Mouse (Mus musculus) layer of hippocampus, postnatal 36 days (tissue): ENCODE data around the gene Ccdc83. TPM values are rescaled to one million over a fixed set of nuclear protein-coding genes. Genes with fewer than 3 reads are reported as not detected.
A peak's percentile ranks its signal among the peaks of the same experiment; 100 is the strongest.
"Not testable (repeated sequence)": the region's sequence is repeated elsewhere in the genome, so short reads cannot be mapped to it uniquely, and the experiment has no call there.

Source experiments
- DNase-seq, 2 experiments: peaks; one replicate each; pipeline ENCODE4 v3.0.0; 2022
- total RNA-seq, 2 experiments: library from RNA; stranded (reverse); gene quantifications; 2 replicates each; pipeline ENCODE4 v1.2.3; 2021

Ccdc83 gene
- total RNA-seq, 2 experiments from 2014 or later: not detected

DNA sequence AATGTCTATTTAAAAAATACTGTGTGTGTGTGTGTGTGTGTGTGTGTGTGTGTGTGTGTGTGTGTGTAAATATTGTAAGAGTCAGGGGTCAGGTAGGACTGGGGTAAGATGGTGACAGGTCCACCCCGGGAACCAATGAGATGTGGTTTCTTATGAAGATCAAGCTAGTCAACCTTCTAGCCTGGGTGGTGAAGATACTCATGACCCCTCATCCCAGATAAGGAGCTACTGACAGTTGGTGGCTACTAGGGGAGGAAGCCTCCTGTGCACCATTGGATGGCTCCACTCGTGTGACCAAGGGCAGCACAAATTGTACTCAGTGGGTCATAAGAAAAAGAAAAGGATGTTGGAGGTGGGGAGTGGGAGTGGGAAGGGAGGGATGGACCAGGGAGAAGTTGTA lies 5.7 kb downstream of the Ccdc83 start:
- DNase-seq: no peak

DNA sequence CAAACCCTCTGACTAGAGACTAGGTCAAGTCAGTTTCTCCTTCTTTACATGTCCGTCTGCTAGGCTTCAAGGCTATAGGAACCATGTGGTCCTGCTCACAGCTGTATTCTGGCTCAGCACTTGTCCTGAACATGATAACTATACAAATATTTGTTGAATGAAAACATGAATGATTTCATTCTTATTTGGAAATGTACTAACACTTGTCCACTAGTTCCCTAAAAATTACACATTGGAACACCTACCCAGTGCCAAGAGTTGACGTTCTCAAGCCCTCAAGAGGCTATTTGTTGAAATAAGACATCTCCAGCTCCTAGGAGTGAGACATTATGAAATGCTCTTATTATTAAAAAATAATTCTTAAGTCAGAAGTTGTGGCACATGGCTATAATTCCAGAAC lies 6.9 kb downstream of the Ccdc83 start:
- DNase-seq: no peak

DNA sequence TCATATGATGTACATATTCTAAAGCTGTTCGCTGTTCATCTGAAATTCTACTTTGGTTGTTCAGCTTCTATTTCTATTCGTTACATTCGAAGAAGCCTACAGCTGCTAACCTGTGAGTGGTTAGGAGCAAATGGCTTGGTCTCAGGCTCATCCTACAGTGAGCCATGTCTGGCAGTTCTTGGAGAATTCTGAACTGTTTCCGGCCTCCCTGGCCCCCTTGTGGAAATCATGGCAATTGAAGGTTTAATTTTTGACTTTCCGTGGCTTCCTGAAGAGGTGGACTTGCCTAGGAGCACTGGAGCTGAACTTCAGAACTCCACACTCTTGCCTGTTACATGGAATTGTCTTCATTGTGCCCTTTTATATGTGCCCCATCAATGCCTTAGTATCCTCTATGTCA lies 12.6 kb downstream of the Ccdc83 start:
- DNase-seq: no peak

DNA sequence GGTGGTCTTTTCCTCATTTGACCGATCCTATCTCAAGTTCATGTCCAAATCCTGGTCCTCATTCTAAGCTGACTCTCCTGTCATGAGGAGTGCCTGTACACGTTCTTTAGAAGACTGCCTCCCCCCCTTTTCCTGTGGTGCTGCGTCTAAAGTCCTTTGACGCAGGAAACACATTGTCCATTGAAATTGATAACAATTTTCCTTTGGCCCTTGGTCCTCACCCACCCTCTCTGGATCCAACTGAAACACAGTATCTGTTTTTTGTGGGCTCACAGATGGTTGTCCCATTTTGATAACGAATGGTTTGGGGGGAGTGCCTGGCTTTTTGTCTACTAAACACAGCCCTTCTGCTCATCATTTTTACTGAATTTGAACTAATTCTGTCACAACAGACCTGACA lies 21.9 kb downstream of the Ccdc83 start:
- DNase-seq: no peak

DNA sequence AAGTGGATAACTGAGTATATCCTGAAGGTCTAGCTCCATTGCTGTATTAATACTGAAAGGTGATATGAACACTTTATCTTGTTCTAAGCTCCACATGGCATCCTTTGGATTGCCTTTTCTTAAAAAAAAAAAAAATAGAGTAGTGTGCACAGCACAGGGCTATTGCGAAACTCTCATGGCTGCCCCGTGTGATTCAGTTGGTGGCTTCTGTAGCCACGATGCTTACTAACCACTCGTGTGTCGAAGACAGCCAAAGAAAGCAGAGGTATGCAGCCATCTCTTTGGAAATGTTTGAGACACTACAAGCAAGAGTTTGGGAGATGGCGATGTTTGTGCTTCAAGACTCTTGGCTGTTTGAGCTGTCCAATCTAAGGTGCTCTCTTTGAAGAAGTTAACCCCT lies 22.4 kb downstream of the Ccdc83 start:
- no peak for DNase-seq

DNA sequence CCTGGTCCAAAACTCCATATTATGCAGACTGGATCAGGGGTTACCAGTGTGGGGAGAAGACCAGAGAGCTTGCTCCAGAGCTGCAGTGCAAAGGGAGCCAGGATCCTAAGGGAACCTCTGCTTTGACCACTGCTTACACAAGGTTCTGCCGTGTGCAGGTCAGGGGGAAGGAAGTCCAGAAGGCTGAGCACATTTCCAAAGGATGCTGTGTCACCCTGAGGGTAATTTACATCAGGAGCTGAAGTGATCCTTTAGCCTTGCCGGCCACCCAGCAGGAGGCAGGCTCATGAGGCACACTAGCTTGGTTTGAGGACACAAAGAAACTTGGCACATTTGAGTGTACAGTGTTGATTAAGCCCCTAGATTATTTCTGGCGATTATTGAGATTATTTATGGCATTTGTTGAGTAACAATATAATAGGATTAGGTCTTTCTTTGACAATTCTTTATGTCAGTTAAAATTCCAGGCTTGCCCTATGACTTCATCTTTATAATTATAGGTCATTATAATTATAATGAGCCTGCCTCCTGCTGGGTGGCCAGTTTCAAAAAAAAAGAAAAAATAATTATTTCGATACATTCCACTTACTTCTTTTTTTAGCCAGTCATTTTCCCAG lies 29.2 kb downstream of the Ccdc83 start:
- DNase-seq: no peak

DNA sequence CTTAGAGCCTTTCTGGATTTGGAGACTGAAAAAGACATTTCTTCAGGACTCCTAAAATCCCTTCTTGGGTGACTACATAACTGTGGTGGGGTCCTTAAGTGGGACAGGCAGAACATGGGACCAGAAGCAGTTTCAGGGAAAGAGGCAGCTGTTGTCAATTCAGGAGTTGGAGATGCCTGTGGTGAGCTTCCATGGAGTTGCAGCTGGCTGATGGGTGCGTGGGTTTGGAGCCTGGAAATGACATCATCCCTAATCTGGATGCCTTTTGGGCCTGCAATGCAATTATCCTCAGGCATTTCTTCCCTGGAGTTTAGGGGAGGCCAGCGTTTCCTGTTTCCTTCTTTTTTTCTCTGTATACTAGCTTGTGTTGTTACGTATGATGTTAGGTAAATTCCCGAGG lies 31.7 kb downstream of the Ccdc83 start:
- DNase-seq: no peak

DNA sequence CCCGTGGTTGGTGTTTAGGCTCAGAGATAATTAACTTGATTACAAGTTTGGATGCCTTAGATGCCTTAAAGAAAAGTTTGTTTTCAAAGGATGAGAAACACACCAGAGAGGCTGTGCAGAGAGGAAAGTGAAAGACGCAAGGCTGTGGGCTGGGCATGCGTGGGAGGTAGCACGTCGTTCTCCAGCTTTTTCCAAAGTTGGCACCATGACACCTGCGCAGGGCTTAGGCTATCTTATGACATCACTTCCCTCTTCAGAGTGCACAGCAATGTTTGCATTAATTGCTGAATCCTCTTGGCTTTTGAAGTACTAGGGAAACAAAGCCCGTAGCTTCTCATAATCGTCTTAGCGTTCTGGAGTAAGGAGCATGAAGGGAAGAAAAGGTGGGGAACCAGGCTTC lies 34.1 kb downstream of the Ccdc83 start:
- DNase-seq: no peak

DNA sequence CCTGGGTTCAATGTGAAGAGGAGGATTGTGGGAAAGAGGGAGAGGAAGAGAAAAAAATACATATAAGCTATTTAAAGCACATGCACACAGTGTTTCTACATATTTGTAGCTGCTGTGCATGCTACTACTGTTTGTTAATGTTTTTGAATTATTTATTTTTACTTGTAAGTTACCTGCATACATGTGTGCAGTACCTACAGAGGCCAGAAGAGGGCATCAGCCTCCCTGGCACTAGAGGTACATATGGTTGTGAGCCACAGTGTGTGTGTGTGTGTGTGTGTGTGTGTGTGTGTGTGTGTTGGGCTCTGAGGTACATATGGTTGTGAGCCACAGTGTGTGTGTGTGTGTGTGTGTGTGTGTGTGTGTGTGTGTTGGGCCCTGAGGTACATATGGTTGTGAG lies 36.7 kb downstream of the Ccdc83 start:
- DNase-seq: not testable (repeated sequence)

DNA sequence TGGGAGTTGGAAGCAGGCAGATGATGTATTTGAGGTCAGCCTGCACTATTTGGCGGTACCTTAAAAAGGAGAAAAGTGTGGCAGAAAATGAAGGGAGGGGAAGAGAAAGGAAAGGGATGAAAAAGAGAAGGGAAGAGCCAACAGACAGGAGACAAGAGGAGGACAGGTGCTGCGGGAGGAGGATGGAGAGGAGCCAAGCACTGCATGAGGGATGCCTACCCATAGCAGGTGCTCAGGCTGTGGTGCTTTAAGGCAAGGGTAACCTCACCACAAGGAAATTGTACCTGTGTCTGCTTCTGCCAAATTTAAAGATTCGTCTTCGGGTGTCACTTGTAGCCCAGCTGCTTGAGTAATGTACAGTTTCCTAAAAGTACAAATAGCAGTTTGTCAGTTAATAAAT lies 37.5 kb downstream of the Ccdc83 start:
- DNase-seq: no peak

DNA sequence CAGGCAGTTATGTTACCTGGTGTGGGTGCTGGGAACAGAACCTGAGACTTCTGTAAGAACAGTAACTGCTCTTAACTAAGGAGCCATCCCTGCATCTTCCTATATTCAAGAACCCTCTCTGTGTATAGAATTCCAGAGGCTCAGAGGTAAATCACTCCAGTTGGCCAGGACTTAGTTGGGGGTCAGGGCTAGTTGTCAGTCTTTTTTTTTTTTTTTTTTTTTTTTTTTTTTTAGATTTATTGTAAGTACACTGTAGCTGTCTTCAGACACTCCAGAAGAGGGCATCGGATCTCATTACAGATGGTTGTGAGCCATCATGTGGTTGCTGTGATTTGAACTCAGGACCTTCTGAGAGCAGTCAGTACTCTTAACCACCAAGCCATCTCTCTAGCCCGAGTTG lies 44.1 kb downstream of the Ccdc83 start:
- no peak for DNase-seq

DNA sequence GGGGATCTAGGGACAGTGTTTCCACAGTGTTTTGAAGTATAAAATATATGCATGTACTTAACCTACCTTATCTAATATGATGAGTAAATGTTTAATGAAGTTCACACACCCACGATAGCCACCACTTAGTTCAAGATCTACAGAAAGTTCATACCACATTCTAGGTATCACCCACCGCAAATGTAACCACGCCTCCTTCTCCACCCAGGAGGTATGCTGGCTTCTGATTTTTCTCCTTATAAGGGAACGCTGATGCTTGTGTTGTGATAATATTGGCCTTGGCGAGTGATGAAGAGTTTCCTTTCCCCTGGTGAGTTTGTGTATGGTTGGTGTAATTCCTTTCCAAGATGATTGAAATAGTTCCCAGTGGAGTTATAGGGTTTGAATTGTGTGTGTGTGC lies 47.5 kb downstream of the Ccdc83 start:
- DNase-seq: no peak

DNA sequence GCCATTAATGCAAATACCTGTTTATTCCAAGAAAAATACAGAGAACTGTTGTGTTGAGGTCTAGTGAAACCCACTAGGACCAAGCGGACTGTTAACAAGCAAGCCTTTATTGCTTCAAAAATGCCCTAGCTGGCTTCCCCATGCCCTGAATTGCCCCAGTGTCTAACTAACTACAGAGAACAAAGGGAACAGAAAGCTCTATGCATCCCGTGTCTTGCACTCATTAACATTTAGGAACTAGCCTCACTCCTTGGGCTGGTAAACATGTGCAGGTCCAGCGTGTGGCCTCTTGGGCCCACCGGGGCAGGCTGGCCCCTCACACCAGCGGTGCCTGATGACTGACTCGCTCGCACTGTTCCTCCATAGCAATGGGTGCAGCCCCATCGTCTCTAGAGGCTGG lies 49.1 kb downstream of the Ccdc83 start:
- peak; percentile 5 to 27 for DNase-seq

DNA sequence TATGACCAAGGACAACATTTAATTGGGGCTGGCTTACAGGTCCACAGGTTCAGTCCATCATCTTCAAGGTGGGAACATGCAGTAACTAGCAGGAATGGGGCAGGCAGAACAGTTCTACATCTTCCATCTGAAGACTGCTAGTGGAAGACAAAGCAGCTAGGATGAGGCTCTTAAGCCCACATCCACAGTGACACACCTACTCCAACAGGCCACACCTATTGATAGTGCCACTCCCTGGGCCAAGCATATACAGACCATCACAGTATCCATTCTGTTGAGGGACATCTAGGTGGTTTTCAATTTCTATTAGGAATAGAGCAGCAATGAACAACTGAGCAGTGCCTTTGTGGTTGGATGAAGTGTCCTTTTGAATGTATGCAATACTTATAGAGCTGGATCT lies 54.6 kb downstream of the Ccdc83 start:
- DNase-seq: no peak

DNA sequence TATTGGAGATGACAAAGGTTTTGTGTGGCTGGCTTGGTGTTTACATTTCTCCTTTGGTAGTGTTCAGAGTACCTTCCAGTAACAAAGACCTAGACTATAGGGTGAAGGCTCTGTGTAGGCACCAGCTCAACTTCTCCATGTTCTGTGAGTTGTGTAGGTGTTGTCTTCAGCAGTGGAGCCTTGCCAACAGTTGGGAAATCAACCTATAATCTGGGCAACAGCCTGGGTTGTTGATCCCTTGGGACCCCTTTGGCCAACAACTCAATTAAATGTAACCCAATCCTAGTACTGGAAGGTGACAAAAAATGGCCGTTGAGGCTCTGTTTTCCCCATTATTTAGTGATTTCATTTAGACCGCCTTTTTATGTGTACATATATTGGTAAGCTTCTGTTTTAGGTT lies 55.5 kb downstream of the Ccdc83 start:
- no peak for DNase-seq

DNA sequence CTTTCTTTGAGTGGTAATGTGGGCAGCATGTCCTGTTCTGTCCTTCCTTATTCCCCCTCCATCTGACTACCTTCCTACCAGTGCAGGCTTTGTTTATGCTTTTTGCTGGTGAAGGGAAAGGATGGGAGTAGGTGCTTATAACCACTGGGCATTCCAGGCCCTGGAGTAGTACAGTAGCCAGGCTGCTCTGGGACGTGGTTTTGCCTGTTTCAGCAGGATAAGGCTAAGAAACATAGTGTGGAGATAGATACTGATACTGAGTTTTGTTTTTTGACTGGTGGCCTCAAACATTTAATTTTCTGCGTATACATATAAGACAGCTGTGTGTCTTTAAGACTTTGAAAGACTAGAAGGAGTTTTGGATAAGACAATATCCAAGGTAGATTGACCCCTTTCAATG lies 61.7 kb downstream of the Ccdc83 start:
- DNase-seq: no peak

DNA sequence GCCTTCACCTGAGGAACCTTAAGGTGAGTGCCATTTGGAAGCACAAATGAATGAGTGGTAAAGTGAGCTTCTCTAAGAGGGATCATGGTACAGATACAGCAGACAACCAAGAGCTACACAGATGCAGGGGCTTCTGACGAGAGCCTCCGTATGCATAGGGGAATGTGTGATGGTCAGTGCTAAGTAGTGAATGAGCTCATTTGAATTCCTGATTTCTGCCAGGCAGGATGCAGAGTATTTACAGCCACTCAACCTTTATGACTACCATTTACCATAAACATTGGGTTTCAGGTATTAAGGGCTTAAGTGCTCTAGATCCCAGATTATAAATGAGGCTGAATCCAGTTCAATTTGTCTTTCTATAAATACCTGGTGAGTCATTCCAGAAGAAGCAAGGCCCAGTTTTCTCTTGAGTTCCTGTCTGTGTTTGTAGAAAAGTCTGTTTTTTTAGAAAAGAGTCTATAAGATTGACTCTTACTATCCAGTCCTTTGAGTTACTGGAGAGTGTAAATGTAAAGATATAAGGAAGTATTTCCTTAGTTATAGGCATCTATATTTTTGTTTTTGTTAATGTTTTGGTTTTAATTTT lies 63.6 kb downstream of the Ccdc83 start:
- DNase-seq: no peak

DNA sequence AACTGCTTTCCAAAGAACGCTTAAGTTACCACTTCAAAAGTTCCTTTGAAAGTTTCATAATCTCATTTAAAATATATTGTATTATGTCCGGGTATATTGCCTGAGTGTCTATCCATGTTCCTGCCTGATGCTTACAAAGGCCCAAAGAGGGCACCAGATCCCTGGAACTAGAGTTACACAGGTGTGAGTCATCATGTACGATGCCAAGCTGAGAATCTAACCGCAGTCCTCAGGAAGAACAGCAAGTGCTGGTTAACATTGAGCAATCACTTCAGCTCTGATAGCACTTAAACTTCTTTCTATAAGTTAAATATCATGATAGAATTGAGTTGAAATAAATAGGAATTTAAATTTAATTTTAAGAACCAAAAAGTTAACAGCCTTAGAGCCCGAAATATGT lies 65.3 kb downstream of the Ccdc83 start:
- DNase-seq: no peak

DNA sequence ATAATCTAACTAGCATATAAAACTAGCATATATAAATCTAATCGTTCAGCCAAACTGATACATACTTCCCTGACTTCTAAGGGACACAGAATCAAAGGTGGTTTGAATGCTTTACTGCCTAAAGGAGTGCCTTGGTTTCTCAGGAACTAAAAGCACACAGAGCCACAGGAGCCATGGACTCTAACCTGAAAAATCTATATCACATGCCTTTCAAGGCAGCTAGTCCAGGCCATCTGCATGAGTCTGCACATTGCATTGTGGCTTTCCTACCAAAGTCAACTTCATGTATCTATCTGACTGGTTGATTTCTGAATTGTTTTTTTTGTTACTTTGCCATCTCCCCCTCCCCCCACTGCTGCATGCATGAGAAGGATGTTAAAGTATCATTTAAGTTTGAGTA lies 84.9 kb downstream of the Ccdc83 start:
- no peak for DNase-seq

DNA sequence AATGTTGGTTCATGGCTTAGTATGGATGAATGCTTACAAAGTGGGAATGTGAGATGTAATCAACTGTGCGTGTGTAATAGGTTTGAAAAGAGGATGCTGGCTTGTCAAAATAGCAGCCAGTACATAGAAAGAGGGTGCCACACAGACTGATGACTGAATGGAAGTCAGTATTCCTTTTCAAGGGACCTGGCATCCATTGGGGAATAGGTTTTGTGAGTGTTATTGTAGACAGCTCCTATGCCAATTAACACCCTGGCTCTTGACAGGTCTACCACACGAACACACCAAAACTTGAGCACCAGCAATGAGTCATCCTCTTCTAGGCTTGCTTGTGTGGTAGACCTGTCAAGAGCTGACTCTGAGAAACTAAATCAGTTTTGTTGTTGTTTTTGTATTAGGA lies 90.0 kb downstream of the Ccdc83 start:
- no peak for DNase-seq

Other genes with a start within 250 kb of the Ccdc83 start
- 100 to 1,000 TPM; 144 to 162 TPM for gene Picalm, start 135.6 kb downstream of the Ccdc83 start, total RNA-seq
- 10 to 100 TPM; 30.9 to 40.5 TPM for gene Sytl2, start 36.5 kb upstream of the Ccdc83 start, total RNA-seq
- under 1 TPM; 0.47 to 0.58 TPM for gene Ccdc89, start 160.8 kb upstream of the Ccdc83 start, total RNA-seq
- gene Crebzf, start 177.0 kb upstream of the Ccdc83 start, total RNA-seq: 10 to 100 TPM; 89.8 to 90.9 TPM
- gene Tmem126a, start 191.5 kb upstream of the Ccdc83 start, total RNA-seq: 10 to 100 TPM; 37.7 to 43.9 TPM
- 10 to 100 TPM; 26.2 to 27.8 TPM for gene Tmem126b, start 210.2 kb upstream of the Ccdc83 start, total RNA-seq
- gene Dlg2, start 210.9 kb upstream of the Ccdc83 start, total RNA-seq: 100 to 1,000 TPM; 266 to 283 TPM